Mouse (Mus musculus): Measurements from ENCODE around the gene Zfp292.

GRCm38 (mm10) chr4:34796294-34796693, 86.5 kb downstream of the Zfp292 start:
- TF ChIP-seq TAL1 (IDR thresholded peaks at IDR 0.05; ENCODE audit: low read length) (no peak), GATA1 (IDR thresholded peaks at IDR 0.05; ENCODE audit: low read length) (no peak)

Measured in erythroblast, embryonic 14.5 days (primary cell).